Mouse (Mus musculus): ENCODE measurements around the gene Elavl4. TPM values are rescaled to one million over a fixed set of nuclear protein-coding genes. Genes with fewer than 3 reads are reported as not detected.

The Elavl4 gene
- polyA plus RNA-seq (2014; fragmentation: Nextera tagmentation; extraction: Ambion mirVana) = 3.3 and 6.1 TPM in 2 replicates

DNA sequence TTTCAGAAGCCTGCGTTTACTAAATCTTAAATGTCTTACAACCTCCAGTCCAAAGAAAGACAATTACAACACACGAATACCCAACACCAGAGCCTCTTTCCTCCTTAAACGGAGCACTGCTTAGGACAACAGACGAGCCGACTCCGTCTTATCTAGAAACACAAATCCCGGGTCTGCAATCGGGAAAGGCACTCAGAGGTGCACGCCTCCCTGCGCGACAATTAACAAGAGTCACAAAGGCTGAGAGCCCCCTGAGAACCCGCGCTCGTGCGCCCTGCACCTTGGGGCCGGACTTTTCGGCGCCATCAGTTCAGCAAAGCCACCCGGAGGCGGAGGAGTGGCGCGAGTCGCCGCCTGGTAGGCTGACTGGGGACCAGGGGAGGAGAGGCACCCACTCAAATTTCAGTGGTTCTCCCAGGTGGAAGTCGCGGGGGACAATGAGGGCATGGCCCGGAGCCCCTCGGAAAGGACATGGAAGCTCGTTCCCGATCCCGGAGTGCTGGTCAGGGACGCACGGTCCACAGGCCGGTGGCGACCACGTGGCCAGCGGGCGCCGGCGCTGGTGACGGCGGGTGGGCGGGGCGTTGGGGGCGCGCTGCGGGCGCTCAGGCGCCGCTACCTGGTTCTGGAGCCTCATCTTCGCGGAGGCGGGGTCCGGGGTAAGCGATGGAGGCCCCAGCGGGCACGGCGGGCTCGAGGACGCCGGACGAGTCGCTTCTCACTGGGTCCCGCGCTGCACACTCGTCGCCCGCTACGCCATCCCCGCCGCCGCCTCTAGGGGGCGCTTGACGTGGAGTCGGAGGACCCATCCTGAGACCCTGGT is at the start of gene Elavl4:
TSS of gene Elavl4 (minus strand) at position 732 of the 823 bp plus-strand sequence.
- H3K9ac ChIP-seq (ENCODE audit: low read length) = peak within 1 kb of the TSS; percentile 74
- H3K36me3 ChIP-seq (ENCODE audit: control insufficient read depth, insufficient read depth, low read length) = no peaks in the 10 kb centered on the region
- peak within 1 kb of the TSS; percentile 70 for H3K4me2 ChIP-seq (ENCODE audit: low read length)
- H3K27me3 ChIP-seq (ENCODE audit: control insufficient read depth, insufficient read depth, low read length) = no peaks in the 10 kb centered on the region
- H3K9me3 ChIP-seq (ENCODE audit: control insufficient read depth, low read length) = no peaks in the 10 kb centered on the region
- no peaks in the 10 kb centered on the region for H3K4me1 ChIP-seq (ENCODE audit: control insufficient read depth in 2 of 2, insufficient read depth in 2 of 2, low read length in 2 of 2)
- WGBS = under 1% methylated on average over 74 of the region's 75 CpGs
- H3K4me3 ChIP-seq (ENCODE audit: control insufficient read depth in 1 of 2, insufficient read depth in 1 of 2, low read depth in 1 of 2, low read length in 2 of 2) = peak within 1 kb of the TSS; percentile 55 to 68
- H3K27ac ChIP-seq (replicated peaks in 1 of 2; ENCODE audit: control insufficient read depth in 1 of 2, insufficient read depth in 1 of 2, low read depth in 2 of 2, low read length in 2 of 2) = peak within 1 kb of the TSS; percentile 79 to 81
- peak; percentile 87 for ATAC-seq (ENCODE audit: insufficient number of reproducible peaks, insufficient read depth, low FRiP score, low read depth)

DNA sequence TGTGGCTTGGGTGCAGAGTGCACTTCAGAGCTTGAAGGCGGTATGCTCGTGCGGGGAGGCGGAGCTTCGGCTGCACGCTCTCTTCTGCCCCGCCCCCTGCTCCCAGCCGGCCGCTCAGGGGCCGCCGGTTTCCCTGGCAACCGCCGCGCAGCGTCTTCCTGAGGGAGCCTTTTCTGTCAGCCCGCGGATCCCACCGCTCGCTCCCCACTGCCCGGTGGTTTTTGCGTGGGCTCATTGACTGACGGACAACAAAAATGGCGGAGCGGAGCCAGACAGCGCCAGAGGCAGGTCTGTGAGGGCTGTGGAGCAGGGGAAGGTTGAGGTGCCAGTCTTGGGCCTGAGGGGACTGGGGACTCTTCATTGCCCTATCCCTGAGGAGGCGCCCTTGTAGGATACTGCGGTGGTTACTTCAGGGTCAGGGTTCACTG is 45.9 kb upstream of the Elavl4 start, which contains the start of gene Agbl4:
TSS of gene Agbl4 (plus strand) at position 44 of the 428 bp plus-strand sequence.
- Histone ChIP-seq H3K4me3 (ENCODE audit: control insufficient read depth in 1 of 2, insufficient read depth in 1 of 2, low read depth in 1 of 2, low read length in 2 of 2) (peak within 1 kb of the TSS; percentile 69 to 94), H3K9me3 (ENCODE audit: control insufficient read depth, low read length) (no peaks in the 10 kb centered on the region), H3K4me2 (ENCODE audit: low read length) (peak within 1 kb of the TSS; percentile 73), H3K27ac (replicated peaks in 1 of 2; ENCODE audit: control insufficient read depth in 1 of 2, insufficient read depth in 1 of 2, low read depth in 2 of 2, low read length in 2 of 2) (no peak within 1 kb of the TSS), H3K27me3 (ENCODE audit: control insufficient read depth, insufficient read depth, low read length) (no peaks in the 10 kb centered on the region), H3K4me1 (ENCODE audit: control insufficient read depth in 2 of 2, insufficient read depth in 2 of 2, low read length in 2 of 2) (no peaks in the 10 kb centered on the region; a peak in 1 of 4 replicates), H3K36me3 (ENCODE audit: control insufficient read depth, insufficient read depth, low read length) (no peaks in the 10 kb centered on the region), H3K9ac (ENCODE audit: low read length) (peak within 1 kb of the TSS; percentile 60)
- 0% methylated on average over 27 of the region's 27 CpGs for whole genome bisulfite sequencing
- ATAC-seq (ENCODE audit: insufficient number of reproducible peaks, insufficient read depth, low FRiP score, low read depth) = peak; percentile 80; the same call in 1 of the 2 replicates

DNA sequence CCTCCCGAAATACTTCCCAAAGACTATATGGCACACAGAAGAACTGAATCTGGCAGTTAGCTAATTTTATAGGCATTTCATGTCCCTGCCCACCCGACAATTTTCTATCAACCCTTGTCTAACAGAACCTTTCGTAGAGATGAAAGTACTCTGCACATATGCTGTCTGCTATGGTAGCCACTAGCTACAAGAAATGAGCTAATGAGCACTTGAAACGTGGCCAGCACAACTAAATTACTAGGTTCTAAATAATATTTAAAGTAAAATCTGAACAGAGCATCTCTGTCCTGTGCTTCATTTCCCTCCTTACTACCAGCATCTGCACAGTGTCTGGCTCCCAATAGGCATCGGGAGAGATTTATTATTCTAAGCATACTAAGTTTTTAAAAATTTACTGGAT is 44.5 kb upstream of the Elavl4 start:
- ATAC-seq (ENCODE audit: insufficient number of reproducible peaks, insufficient read depth, low FRiP score, low read depth) = no peak
- H3K4me2 ChIP-seq (ENCODE audit: low read length) = no peak overlapping the region
- H3K4me1 ChIP-seq (ENCODE audit: control insufficient read depth in 2 of 2, insufficient read depth in 2 of 2, low read length in 2 of 2) = no peaks in the 10 kb centered on the region; a peak in 1 of 4 replicates
- no peak overlapping the region for H3K27ac ChIP-seq (replicated peaks in 1 of 2; ENCODE audit: control insufficient read depth in 1 of 2, insufficient read depth in 1 of 2, low read depth in 2 of 2, low read length in 2 of 2)
- H3K9ac ChIP-seq (ENCODE audit: low read length) = no peak overlapping the region
- H3K9me3 ChIP-seq (ENCODE audit: control insufficient read depth, low read length) = no peaks in the 10 kb centered on the region
- H3K36me3 ChIP-seq (ENCODE audit: control insufficient read depth, insufficient read depth, low read length) = no peaks in the 10 kb centered on the region
- 78% methylated on average over 5 of the region's 5 CpGs for WGBS
- H3K4me3 ChIP-seq (ENCODE audit: control insufficient read depth in 1 of 2, insufficient read depth in 1 of 2, low read depth in 1 of 2, low read length in 2 of 2) = no peak overlapping the region
- H3K27me3 ChIP-seq (ENCODE audit: control insufficient read depth, insufficient read depth, low read length) = no peaks in the 10 kb centered on the region

DNA sequence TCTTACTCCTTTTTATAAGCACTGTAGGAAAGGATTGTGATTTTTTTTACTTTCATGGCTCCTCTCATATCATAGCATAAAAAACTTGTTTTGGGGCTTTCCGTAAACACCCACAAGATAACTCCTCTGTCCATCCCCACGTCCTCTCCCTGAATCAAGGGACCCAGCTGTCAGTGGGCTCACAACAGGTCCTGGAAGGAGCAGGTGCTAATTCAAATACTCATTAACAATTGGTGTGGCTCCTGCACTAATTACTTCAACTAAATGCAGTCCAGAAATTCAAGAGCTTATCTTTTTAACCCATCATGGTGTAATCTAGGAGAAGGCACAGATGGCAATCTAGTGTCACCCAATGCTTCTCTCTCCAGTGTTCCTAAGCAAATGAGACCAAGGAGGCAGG is 8.9 kb upstream of the Elavl4 start:
- H3K27ac ChIP-seq (replicated peaks in 1 of 2; ENCODE audit: control insufficient read depth in 1 of 2, insufficient read depth in 1 of 2, low read depth in 2 of 2, low read length in 2 of 2) = no peak overlapping the region
- ATAC-seq (ENCODE audit: insufficient number of reproducible peaks, insufficient read depth, low FRiP score, low read depth) = no peak
- H3K27me3 ChIP-seq (ENCODE audit: control insufficient read depth, insufficient read depth, low read length) = no peaks in the 10 kb centered on the region
- 80% methylated on average over 2 of the region's 2 CpGs for WGBS
- 0 out of 4 replicates have a peak, but pooled peaks cover 0 to 3% of the 10 kb centered on the region in 2 experiments for H3K4me1 ChIP-seq (ENCODE audit: control insufficient read depth in 2 of 2, insufficient read depth in 2 of 2, low read length in 2 of 2)
- H3K9me3 ChIP-seq (ENCODE audit: control insufficient read depth, low read length) = no peaks in the 10 kb centered on the region
- no peak overlapping the region for H3K9ac ChIP-seq (ENCODE audit: low read length)
- no peaks in the 10 kb centered on the region for H3K36me3 ChIP-seq (ENCODE audit: control insufficient read depth, insufficient read depth, low read length)
- H3K4me2 ChIP-seq (ENCODE audit: low read length) = no peak overlapping the region
- no peak overlapping the region for H3K4me3 ChIP-seq (ENCODE audit: control insufficient read depth in 1 of 2, insufficient read depth in 1 of 2, low read depth in 1 of 2, low read length in 2 of 2)

DNA sequence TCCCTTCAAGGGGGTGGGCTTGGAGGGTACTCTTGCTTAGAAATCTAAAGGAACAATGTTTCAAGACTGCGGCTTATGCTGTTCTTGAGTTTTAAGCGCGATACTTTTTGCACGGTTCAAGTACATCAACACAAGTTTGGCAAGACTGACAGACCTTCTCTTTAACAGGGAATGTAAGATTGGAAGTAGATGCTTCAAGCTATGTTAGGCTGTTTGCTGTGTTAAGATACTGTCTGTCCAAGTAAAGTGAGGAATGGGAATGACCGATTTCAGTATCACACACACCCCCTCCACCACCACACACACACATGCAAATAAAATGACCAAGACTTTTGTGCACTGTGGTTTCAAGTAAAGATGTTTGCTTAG is 276 bp upstream of the Elavl4 start:
- H3K27ac ChIP-seq (replicated peaks in 1 of 2; ENCODE audit: control insufficient read depth in 1 of 2, insufficient read depth in 1 of 2, low read depth in 2 of 2, low read length in 2 of 2) = peak overlapping the region; percentile 44 to 79; a peak in 2 of 4 replicates
- no peaks in the 10 kb centered on the region for H3K27me3 ChIP-seq (ENCODE audit: control insufficient read depth, insufficient read depth, low read length)
- WGBS = 1% methylated on average over 5 of the region's 5 CpGs
- no peaks in the 10 kb centered on the region for H3K9me3 ChIP-seq (ENCODE audit: control insufficient read depth, low read length)
- 0 out of 2 replicates have a peak, but pooled peaks have one; percentile 41 for ATAC-seq (ENCODE audit: insufficient number of reproducible peaks, insufficient read depth, low FRiP score, low read depth)
- H3K4me1 ChIP-seq (ENCODE audit: control insufficient read depth in 2 of 2, insufficient read depth in 2 of 2, low read length in 2 of 2) = no peaks in the 10 kb centered on the region
- peak overlapping the region; percentile 55 to 68 for H3K4me3 ChIP-seq (ENCODE audit: control insufficient read depth in 1 of 2, insufficient read depth in 1 of 2, low read depth in 1 of 2, low read length in 2 of 2)
- peak overlapping the region; percentile 70 for H3K4me2 ChIP-seq (ENCODE audit: low read length)
- H3K9ac ChIP-seq (ENCODE audit: low read length) = peak overlapping the region; percentile 74
- H3K36me3 ChIP-seq (ENCODE audit: control insufficient read depth, insufficient read depth, low read length) = no peaks in the 10 kb centered on the region

DNA sequence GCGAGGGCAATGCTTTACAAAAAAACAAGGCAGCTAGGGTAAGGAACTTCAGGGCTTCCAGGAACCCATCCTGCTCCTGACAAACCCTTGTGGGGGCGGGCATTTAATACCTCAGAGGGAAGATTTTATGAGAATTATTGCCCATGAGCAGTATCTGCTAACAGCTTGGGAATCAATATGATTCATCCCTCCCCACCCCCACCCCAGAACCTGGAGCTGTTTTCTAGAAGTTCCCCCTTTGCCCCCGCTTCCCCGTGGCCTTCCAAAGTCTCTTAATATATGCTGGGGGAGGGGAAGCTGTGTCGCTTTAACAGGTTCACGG is 892 bp downstream of the Elavl4 start:
- Histone ChIP-seq H3K36me3 (ENCODE audit: control insufficient read depth, insufficient read depth, low read length) (no peaks in the 10 kb centered on the region), H3K27me3 (ENCODE audit: control insufficient read depth, insufficient read depth, low read length) (no peaks in the 10 kb centered on the region), H3K4me2 (ENCODE audit: low read length) (peak overlapping the region; percentile 70), H3K9me3 (ENCODE audit: control insufficient read depth, low read length) (no peaks in the 10 kb centered on the region), H3K27ac (replicated peaks in 1 of 2; ENCODE audit: control insufficient read depth in 1 of 2, insufficient read depth in 1 of 2, low read depth in 2 of 2, low read length in 2 of 2) (peak overlapping the region; percentile 79 to 81; a peak in 2 of 4 replicates), H3K4me1 (ENCODE audit: control insufficient read depth in 2 of 2, insufficient read depth in 2 of 2, low read length in 2 of 2) (no peaks in the 10 kb centered on the region), H3K4me3 (ENCODE audit: control insufficient read depth in 1 of 2, insufficient read depth in 1 of 2, low read depth in 1 of 2, low read length in 2 of 2) (peak overlapping the region; percentile 55 to 68), H3K9ac (ENCODE audit: low read length) (peak overlapping the region; percentile 74)
- ATAC-seq (ENCODE audit: insufficient number of reproducible peaks, insufficient read depth, low FRiP score, low read depth) = no peak
- 9% methylated on average over 6 of the region's 6 CpGs for WGBS

DNA sequence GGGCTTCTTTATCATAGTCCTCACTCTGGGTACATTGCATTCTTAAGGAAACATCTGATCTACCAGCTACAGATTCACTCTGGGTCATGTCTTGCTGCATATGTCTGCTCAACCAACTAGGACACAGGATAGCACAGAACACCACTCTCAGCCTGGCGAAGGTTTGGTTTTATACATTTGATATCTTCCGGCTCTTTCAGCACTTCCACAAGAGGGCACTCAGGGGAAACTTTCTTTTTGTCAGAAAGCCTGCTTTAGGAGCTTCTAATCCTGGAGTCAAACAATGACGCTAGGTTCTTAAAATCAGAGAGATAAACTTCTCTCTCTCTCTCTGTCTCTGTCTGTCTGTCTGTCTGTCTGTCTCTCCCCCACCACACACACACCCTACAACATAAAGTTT is 27.8 kb downstream of the Elavl4 start:
- 31% methylated on average over 3 of the region's 3 CpGs for WGBS
- no peaks in the 10 kb centered on the region for H3K27me3 ChIP-seq (ENCODE audit: control insufficient read depth, insufficient read depth, low read length)
- no peak for ATAC-seq (ENCODE audit: insufficient number of reproducible peaks, insufficient read depth, low FRiP score, low read depth)
- no peak overlapping the region for H3K4me3 ChIP-seq (ENCODE audit: control insufficient read depth in 1 of 2, insufficient read depth in 1 of 2, low read depth in 1 of 2, low read length in 2 of 2)
- H3K9ac ChIP-seq (ENCODE audit: low read length) = no peak overlapping the region
- H3K27ac ChIP-seq (replicated peaks in 1 of 2; ENCODE audit: control insufficient read depth in 1 of 2, insufficient read depth in 1 of 2, low read depth in 2 of 2, low read length in 2 of 2) = no peak overlapping the region
- no peaks in the 10 kb centered on the region for H3K9me3 ChIP-seq (ENCODE audit: control insufficient read depth, low read length)
- H3K36me3 ChIP-seq (ENCODE audit: control insufficient read depth, insufficient read depth, low read length) = no peaks in the 10 kb centered on the region
- no peak overlapping the region for H3K4me2 ChIP-seq (ENCODE audit: low read length)
- H3K4me1 ChIP-seq (ENCODE audit: control insufficient read depth in 2 of 2, insufficient read depth in 2 of 2, low read length in 2 of 2) = peaks cover 0 to 4% of the 10 kb centered on the region in 2 experiments; a peak in 1 of 4 replicates
